Mouse (Mus musculus) megakaryocyte, embryonic 14.5 days (primary cell): Measurements from ENCODE around the gene Zfp37. TPM values are rescaled to one million over a fixed set of nuclear protein-coding genes. Genes with fewer than 3 reads are reported as not detected.

Source experiments
- H3K27me3 ChIP-seq: replicated peaks from 2 replicates; pipeline ENCODE3; 2012; ENCODE audit warnings: inconsistent platforms
- H3K36me3 ChIP-seq: replicated peaks from 2 replicates; pipeline ENCODE3; 2012; ENCODE audit warnings: low read length, inconsistent platforms, mixed read lengths
- H3K4me1 ChIP-seq: 2 replicates; pipeline ENCODE4 v1.6.1; 2012; ENCODE audit warnings: inconsistent platforms
- H3K4me3 ChIP-seq: replicated peaks from 2 replicates; pipeline ENCODE3; 2012; ENCODE audit warnings: moderate library complexity, mild to moderate bottlenecking, inconsistent platforms
- H3K9me3 ChIP-seq: 2 replicates; pipeline ENCODE4 v1.6.1; 2012; ENCODE audit warnings: inconsistent platforms
- FLI1 ChIP-seq: IDR thresholded peaks from 2 replicates; pipeline ENCODE4 v1.6.1; 2012; ENCODE audit warnings: low read length, inconsistent platforms, mixed read lengths
- GATA1 ChIP-seq: IDR thresholded peaks from 3 replicates; pipeline ENCODE4 v1.6.1; 2012; ENCODE audit warnings: mixed read lengths, low read length, inconsistent platforms, borderline replicate concordance
- polyA plus RNA-seq: library from polyadenylated mRNA; stranded (reverse); fragments of >175 nt; gene quantifications from 2 replicates; pipeline ENCODE4 v1.2.3, GENCODE M21; 2012; ENCODE audit warnings: low replicate concordance; ENCODE audit not compliant: insufficient read depth

The Zfp37 gene
- polyA plus RNA-seq, 1 experiment = not detected

DNA sequence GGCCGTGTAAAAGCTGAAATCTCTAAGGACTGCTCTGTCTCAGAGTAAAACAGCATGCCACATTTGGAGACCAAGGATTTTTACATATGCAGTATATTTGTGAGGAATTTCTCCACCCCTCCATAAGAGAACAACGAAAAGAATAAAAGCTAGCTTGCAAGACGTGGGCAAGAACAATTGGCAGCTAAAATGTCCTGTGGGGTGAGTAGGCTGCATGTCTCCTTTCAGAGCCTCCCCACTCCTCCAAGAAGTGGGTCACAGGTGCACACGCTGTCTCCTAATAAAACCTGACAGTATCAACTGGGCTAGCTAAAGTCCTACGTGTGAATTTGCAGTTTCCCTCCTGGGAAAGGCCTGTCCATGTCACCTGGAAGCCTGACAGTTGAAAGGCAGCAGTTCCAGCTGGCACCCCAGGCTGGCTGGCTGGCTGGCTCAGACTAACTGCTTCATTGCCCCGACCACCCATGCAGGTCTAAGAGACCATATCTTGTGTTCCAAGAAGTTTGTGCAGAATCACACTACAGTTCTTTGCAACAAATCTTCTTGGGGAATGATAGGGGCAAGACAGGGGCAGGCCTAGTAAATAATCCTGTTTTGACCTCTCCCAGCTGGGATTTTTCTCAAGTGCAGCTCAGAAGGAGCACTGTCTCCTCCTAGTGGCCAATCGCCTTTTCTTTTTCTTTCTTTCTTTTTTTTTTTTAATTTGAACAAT lies 32.4 kb upstream of the Zfp37 start:
- peaks cover 5% of the 10 kb centered on the region; the same call in 1 of the 2 replicates for H3K9me3 ChIP-seq
- TF ChIP-seq FLI1 (no peak), GATA1 (no peak)
- H3K27me3 ChIP-seq = no peaks in the 10 kb centered on the region
- H3K36me3 ChIP-seq = no peaks in the 10 kb centered on the region
- H3K4me1 ChIP-seq = no peaks in the 10 kb centered on the region
- H3K4me3 ChIP-seq = no peak overlapping the region

DNA sequence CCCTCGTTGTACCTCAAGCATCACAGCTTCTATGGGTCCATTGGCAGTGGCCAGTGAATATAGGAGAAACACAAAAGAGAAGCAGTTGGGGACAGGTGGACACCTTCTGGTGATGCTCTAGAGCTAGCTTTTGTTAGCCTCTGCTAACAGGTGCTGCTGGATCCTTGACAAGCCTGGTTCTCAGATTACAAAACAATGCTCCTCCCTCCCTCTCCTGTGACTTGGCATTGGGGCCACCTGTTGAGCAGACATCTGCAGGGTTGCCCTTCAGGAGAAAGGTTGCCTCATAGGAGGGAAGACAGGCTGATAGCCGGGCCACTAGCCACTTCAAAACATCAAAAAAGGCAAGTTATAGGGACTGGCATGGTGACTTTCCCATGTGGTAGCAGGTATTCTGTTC lies 31.4 kb upstream of the Zfp37 start, which contains the start of gene Slc31a2:
TSS of gene Slc31a2 (plus strand) at position 287 of the 400 bp plus-strand sequence.
- no peaks in the 10 kb centered on the region for H3K4me1 ChIP-seq
- no peaks in the 10 kb centered on the region for H3K27me3 ChIP-seq
- no peak within 1 kb of the TSS for H3K4me3 ChIP-seq
- H3K9me3 ChIP-seq = peaks cover 5% of the 10 kb centered on the region; the same call in 1 of the 2 replicates
- no peaks in the 10 kb centered on the region for H3K36me3 ChIP-seq
- TF ChIP-seq FLI1 (no peak), GATA1 (no peak)

DNA sequence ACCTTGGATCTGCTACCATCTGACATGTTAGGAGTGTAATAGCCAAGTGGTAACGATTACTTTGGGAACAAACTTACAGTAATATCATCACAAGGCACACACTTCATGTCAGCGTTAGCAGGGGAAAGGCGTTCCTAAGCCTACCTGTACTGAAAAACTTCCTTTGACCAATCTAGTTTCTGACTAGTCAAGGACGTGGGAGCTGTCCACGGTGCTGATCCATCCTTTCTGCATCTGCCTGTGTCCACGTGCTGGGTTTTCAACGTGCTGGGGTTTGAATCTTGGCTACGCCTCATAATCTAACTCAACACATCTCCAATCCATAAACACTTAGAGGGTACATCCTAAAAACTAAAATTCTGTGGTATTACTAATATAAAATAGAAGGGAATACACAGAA lies 26.1 kb upstream of the Zfp37 start:
- Histone ChIP-seq H3K9me3 (peaks cover 10% of the 10 kb centered on the region), H3K36me3 (no peaks in the 10 kb centered on the region), H3K27me3 (no peaks in the 10 kb centered on the region), H3K4me3 (no peak overlapping the region), H3K4me1 (no peaks in the 10 kb centered on the region)
- no peak for TF ChIP-seq GATA1
- no peak for TF ChIP-seq FLI1

DNA sequence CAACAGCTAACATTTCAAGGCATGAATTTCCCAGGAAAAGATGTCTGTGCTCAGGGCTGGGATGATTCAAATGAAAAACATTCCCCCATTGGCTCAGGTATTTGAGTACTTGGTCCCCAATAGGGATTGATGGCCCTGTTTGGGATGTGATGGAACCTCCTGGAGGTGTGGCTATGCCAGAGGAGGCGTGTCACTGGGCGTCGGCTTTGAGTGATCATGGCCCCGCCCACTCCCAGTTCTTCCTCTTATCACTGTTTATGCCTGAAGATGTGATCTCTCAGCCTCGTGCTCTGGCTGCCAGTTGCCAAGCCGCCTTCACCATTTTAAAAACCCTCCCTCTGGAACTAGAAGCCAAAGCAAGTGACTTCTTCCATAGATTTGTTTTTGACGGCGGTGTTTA lies 23.7 kb upstream of the Zfp37 start:
- no peaks in the 10 kb centered on the region for H3K27me3 ChIP-seq

DNA sequence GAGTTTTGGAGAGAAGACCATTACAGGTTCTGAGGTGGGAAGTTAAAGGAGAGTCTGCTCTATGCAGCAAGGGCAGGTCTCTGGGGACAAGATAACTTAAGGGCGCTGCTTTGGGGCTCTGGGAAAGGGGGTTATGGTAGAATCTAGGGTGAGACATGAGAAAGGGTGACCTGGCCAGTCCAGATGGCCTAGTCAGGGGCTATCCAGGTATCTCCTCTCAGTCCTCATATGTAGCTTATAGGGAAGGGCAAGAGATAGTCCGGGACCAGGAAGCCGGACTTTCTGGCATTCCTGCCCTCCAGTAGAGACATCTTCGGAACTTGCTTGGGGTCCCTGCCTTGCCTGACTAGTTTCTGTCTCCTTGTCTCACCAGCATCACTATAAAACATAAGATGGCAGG lies 20.9 kb upstream of the Zfp37 start:
- Histone ChIP-seq H3K4me1 (no peaks in the 10 kb centered on the region), H3K4me3 (no peak overlapping the region), H3K27me3 (no peaks in the 10 kb centered on the region), H3K36me3 (no peaks in the 10 kb centered on the region), H3K9me3 (peaks cover 5% of the 10 kb centered on the region; the same call in 1 of the 2 replicates)
- TF ChIP-seq GATA1 = no peak
- no peak for TF ChIP-seq FLI1

More for the DNA sequence above, 23.7 kb upstream of the Zfp37 start:
- Histone ChIP-seq H3K9me3 (peaks cover 10% of the 10 kb centered on the region), H3K36me3 (no peaks in the 10 kb centered on the region), H3K4me1 (no peaks in the 10 kb centered on the region), H3K4me3 (no peak overlapping the region)
- TF ChIP-seq GATA1 (no peak), FLI1 (no peak)

DNA sequence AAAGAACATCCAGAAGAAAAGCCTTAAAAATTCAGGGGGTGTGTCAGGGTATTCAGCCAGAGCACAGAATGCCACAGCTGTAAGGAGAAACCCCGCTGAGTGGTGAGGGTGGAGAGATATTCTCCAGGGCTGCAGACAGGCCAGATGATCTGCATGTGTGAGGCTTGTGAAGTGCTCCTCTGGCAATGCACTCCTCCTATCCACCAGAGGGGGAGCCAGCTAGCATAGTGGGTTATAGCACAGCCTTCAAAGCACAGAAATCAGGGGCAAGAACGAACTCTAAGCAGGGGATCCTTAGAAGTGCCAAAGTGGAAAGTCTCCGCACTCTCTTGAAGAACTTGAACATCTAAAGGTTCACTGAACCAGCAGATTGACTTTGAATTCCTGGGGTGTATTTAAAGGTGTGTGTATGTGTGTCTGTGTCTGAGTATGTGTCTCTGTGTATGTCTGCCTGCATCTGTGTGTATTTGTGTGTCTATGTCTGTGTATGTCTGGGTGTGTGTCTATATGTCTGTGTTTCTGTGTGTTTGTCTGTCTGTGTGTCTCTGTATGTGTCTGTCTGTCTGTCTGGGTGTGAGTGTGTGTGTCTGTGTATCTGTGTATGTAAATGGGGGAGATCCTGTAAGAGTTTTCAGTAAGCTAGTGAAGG lies 20.2 kb upstream of the Zfp37 start:
- Histone ChIP-seq H3K9me3 (peaks cover 5% of the 10 kb centered on the region; the same call in 1 of the 2 replicates), H3K4me3 (no peak overlapping the region), H3K4me1 (no peaks in the 10 kb centered on the region), H3K27me3 (no peaks in the 10 kb centered on the region), H3K36me3 (no peaks in the 10 kb centered on the region)
- TF ChIP-seq FLI1 (no peak), GATA1 (no peak)

DNA sequence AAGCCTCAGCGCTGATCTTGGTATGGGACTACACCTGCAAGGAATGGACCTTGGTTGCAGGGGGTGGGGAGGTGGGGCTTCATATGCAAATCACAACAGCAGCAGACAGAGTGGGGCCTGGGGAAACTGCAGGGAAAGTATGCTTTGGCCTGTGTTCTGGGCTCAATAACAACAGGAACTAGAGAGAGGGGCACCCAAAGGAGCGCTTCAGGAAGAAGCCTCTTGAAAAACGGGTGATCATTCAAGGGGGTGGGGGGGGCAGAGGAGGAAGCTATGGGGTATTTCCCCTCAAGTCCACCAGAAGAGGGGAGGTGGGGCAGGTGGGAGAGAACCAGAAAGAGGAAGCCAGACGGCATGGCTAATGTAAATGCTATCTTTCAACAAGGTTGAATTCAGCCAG lies 17.5 kb upstream of the Zfp37 start:
- H3K4me3 ChIP-seq = no peak overlapping the region
- H3K27me3 ChIP-seq = no peaks in the 10 kb centered on the region
- H3K36me3 ChIP-seq = no peaks in the 10 kb centered on the region
- no peaks in the 10 kb centered on the region for H3K9me3 ChIP-seq
- no peaks in the 10 kb centered on the region for H3K4me1 ChIP-seq
- TF ChIP-seq GATA1 (no peak), FLI1 (no peak)

DNA sequence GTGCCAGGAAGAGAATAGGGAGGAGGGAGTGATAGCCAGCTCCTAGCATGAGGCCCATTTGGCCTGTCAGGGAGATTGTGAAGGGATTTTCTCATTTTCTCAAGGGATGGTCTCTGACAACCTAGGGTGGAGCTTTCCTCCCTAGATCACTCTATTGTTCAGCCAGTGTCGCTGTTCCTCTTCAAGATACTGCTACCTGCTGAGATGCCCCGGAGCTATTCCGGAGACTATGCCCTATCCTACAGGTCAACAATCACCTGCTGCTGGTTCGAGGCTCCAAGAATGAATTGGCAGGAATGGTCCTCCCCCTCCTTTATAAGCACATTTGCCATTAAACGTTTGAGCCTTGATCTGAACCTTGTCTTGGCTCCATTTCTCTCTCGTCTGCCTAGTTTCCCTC lies 9.7 kb upstream of the Zfp37 start:
- TF ChIP-seq FLI1 (no peak), GATA1 (no peak)
- no peaks in the 10 kb centered on the region for H3K36me3 ChIP-seq
- H3K27me3 ChIP-seq = no peaks in the 10 kb centered on the region
- H3K4me1 ChIP-seq = no peaks in the 10 kb centered on the region
- no peak overlapping the region for H3K4me3 ChIP-seq
- H3K9me3 ChIP-seq = 0 out of 2 replicates have a peak, but pooled peaks cover 6% of the 10 kb centered on the region

DNA sequence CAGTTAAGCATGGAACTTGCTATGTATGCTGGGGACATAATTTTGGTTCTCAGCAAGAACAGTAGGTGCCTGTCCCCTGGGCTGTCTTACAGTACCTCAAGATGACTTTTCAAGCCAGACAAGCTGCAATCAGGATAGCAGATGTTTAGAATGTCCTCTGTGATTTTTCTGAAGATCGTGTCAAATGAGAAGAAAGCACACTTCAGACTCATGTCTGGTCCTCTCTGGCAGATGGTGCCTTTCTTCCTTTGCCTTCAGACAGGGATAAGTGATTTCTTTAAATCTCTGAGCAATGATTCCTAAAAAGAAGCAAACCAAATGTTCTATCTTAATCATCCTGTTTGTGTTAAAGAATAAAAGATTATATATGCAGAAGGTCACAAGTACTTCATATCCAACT lies 694 bp downstream of the Zfp37 start:
- TF ChIP-seq FLI1 (no peak), GATA1 (no peak)
- Histone ChIP-seq H3K4me1 (no peaks in the 10 kb centered on the region), H3K4me3 (no peak overlapping the region), H3K36me3 (no peaks in the 10 kb centered on the region), H3K27me3 (no peaks in the 10 kb centered on the region), H3K9me3 (0 out of 2 replicates have a peak, but pooled peaks cover 5% of the 10 kb centered on the region)

DNA sequence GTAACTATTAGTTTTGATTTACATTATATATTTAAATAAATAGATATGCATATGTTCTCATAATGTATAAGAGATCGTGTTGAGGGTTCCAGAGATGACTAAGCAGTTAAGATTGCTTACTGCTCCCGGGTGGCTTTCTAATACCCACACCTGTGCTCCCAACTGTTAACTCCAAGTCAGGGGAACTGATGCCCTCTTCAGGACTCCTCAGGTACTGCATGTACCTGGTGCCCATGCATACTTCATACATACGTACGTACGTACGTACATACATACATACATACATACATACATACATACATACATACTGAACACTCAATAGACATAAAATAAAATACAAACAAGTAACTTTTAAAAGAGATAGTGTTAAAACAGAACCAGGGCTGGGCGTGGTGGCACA lies 1.4 kb downstream of the Zfp37 start:
- Histone ChIP-seq H3K36me3 (no peaks in the 10 kb centered on the region), H3K4me1 (no peaks in the 10 kb centered on the region), H3K27me3 (no peaks in the 10 kb centered on the region), H3K4me3 (no peak overlapping the region), H3K9me3 (0 out of 2 replicates have a peak, but pooled peaks cover 5% of the 10 kb centered on the region)
- no peak for TF ChIP-seq FLI1
- no peak for TF ChIP-seq GATA1
